Comparison of ENCODE assay signal across 9 mouse cellular contexts in the genomic region with DNA sequence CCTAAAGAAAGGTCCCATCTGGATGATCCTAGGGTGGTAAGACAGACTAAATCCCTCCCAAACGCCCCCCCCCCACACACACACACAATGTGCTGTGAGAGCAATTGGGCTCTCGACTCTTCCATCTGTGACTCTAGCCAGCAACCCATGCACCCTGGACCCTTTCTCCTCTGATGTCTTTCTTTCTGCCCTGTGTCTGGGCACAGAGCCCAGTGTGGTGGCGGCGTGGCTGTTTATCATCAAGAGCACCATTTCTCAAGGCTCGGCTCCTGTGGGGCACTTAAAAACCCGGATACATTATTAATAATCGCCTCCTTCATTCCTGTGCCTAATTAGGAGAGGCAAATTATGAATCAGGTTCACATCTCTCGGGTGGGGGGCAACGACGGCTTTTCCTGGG. TPM values are rescaled to one million over a fixed set of nuclear protein-coding genes. Genes with fewer than 3 reads are reported as not detected.
DNase-seq lines count a peak whose midpoint lies in the region; ATAC-seq lines count a peak whose summit lies in the region.
"Had no signal": no experiment of that assay in that cellular context is flagged by ENCODE, and none has a peak within 500 bp of the region (broad histone marks: within the 10 kb centered on the region; RNA-seq: fewer than 3 reads in every experiment).

No protein-coding gene starts in this region.

- WGBS in forebrain, embryonic 10.5 days, result 80% methylated on average over 10 of the region's 10 CpGs
- 60% methylated on average over 10 of the region's 10 CpGs for WGBS in forebrain, embryonic 11.5 days
- WGBS in midbrain, embryonic 13.5 days, result 53% methylated on average over 10 of the region's 10 CpGs
- WGBS in midbrain, embryonic 10.5 days, result 87% methylated on average over 10 of the region's 10 CpGs
- 20% methylated on average over 10 of the region's 10 CpGs for WGBS in hindbrain, embryonic 16.5 days
- 30% methylated on average over 10 of the region's 10 CpGs for WGBS in neural tube, embryonic 15.5 days

- H3K4me3 ChIP-seq in forebrain, embryonic 10.5 days, result no peak overlapping the region
- H3K4me3 ChIP-seq in forebrain, embryonic 11.5 days (ENCODE audit: low read depth, low read length), result no peak overlapping the region
- no peak overlapping the region for H3K4me3 ChIP-seq in midbrain, embryonic 13.5 days (replicated peaks)
- no peak overlapping the region for H3K4me3 ChIP-seq in midbrain, embryonic 10.5 days
- no peak overlapping the region for H3K4me3 ChIP-seq in hindbrain, embryonic 16.5 days (ENCODE audit: low read length)
- no peak overlapping the region for H3K4me3 ChIP-seq in neural tube, embryonic 15.5 days (replicated peaks)
- H3K4me3 ChIP-seq: embryonic facial prominence, embryonic 15.5 days had no signal

- H3K36me3 ChIP-seq in forebrain, embryonic 10.5 days (replicated peaks), result no peaks in the 10 kb centered on the region
- no peaks in the 10 kb centered on the region for H3K36me3 ChIP-seq in forebrain, embryonic 11.5 days (ENCODE audit: control insufficient read depth, insufficient read depth, low read length)
- H3K36me3 ChIP-seq in midbrain, embryonic 13.5 days, result no peaks in the 10 kb centered on the region
- peaks cover 10% of the 10 kb centered on the region; the same call in 1 of the 2 replicates for H3K36me3 ChIP-seq in midbrain, embryonic 10.5 days
- no peaks in the 10 kb centered on the region for H3K36me3 ChIP-seq in hindbrain, embryonic 16.5 days (ENCODE audit: control insufficient read depth, insufficient read depth, low read length)
- no peaks in the 10 kb centered on the region for H3K36me3 ChIP-seq in neural tube, embryonic 15.5 days
- H3K36me3 ChIP-seq: embryonic facial prominence, embryonic 15.5 days had no signal

- 0 out of 2 replicates have a peak overlapping the region, but pooled peaks have one; percentile 1 for H3K27ac ChIP-seq in forebrain, embryonic 10.5 days
- no peak overlapping the region for H3K27ac ChIP-seq in forebrain, embryonic 11.5 days (ENCODE audit: low read depth, low read length)
- H3K27ac ChIP-seq in midbrain, embryonic 13.5 days, result peak overlapping the region; percentile 2
- H3K27ac ChIP-seq in midbrain, embryonic 10.5 days (replicated peaks), result no peak overlapping the region
- H3K27ac ChIP-seq in hindbrain, embryonic 16.5 days (ENCODE audit: low read depth, low read length), result no peak overlapping the region
- H3K27ac ChIP-seq in neural tube, embryonic 15.5 days (replicated peaks), result peak overlapping the region; percentile 58
- H3K27ac ChIP-seq: embryonic facial prominence, embryonic 15.5 days had no signal

- H3K4me2 ChIP-seq in forebrain, embryonic 11.5 days (ENCODE audit: low read depth, low read length, severe bottlenecking), result no peak overlapping the region
- H3K4me2 ChIP-seq in midbrain, embryonic 13.5 days (replicated peaks), result no peak overlapping the region
- no peak overlapping the region for H3K4me2 ChIP-seq in hindbrain, embryonic 16.5 days (ENCODE audit: low read length)
- H3K4me2 ChIP-seq in neural tube, embryonic 15.5 days, result no peak overlapping the region
- H3K4me2 ChIP-seq: embryonic facial prominence, embryonic 15.5 days had no signal

- H3K9ac ChIP-seq in forebrain, embryonic 11.5 days (ENCODE audit: low read length), result no peak overlapping the region
- H3K9ac ChIP-seq in midbrain, embryonic 13.5 days (replicated peaks), result no peak overlapping the region
- no peak overlapping the region for H3K9ac ChIP-seq in hindbrain, embryonic 16.5 days (ENCODE audit: low read depth, low read length)
- H3K9ac ChIP-seq in neural tube, embryonic 15.5 days (replicated peaks), result no peak overlapping the region
- H3K9ac ChIP-seq: embryonic facial prominence, embryonic 15.5 days had no signal

- peaks cover 12% of the 10 kb centered on the region; the same call in 1 of the 2 replicates for H3K4me1 ChIP-seq in forebrain, embryonic 10.5 days
- no peaks in the 10 kb centered on the region; the same call in 1 of the 2 replicates for H3K4me1 ChIP-seq in forebrain, embryonic 11.5 days (replicated peaks; ENCODE audit: control insufficient read depth, insufficient read depth, low read length)
- peaks cover 26% of the 10 kb centered on the region for H3K4me1 ChIP-seq in midbrain, embryonic 13.5 days (replicated peaks)
- peaks cover 5% of the 10 kb centered on the region; the same call in 1 of the 2 replicates for H3K4me1 ChIP-seq in midbrain, embryonic 10.5 days
- H3K4me1 ChIP-seq in hindbrain, embryonic 16.5 days (ENCODE audit: control insufficient read depth, insufficient read depth, low read depth, low read length), result peaks cover 12% of the 10 kb centered on the region
- H3K4me1 ChIP-seq in neural tube, embryonic 15.5 days, result peaks cover 19% of the 10 kb centered on the region

- ATAC-seq in forebrain, embryonic 11.5 days (replicated peaks; ENCODE audit: low FRiP score), result no peak
- ATAC-seq in midbrain, embryonic 13.5 days, result peak; percentile 63
- peak; percentile 77 for ATAC-seq in hindbrain, embryonic 16.5 days
- peak; percentile 71 for ATAC-seq in neural tube, embryonic 15.5 days (ENCODE audit: low FRiP score)
- ATAC-seq in megakaryocyte-erythroid progenitor cell, adult 5-6 weeks (replicated peaks; ENCODE audit: low FRiP score, low TSS enrichment, poor library complexity, severe bottlenecking), result no peak

- H3K27me3 ChIP-seq in forebrain, embryonic 10.5 days (ENCODE audit: poor library complexity, severe bottlenecking), result no peaks in the 10 kb centered on the region
- H3K27me3 ChIP-seq in forebrain, embryonic 11.5 days (ENCODE audit: control insufficient read depth, insufficient read depth, low read length), result no peaks in the 10 kb centered on the region
- no peaks in the 10 kb centered on the region for H3K27me3 ChIP-seq in midbrain, embryonic 13.5 days
- no peaks in the 10 kb centered on the region for H3K27me3 ChIP-seq in midbrain, embryonic 10.5 days (ENCODE audit: low read depth, poor library complexity, severe bottlenecking)
- H3K27me3 ChIP-seq in hindbrain, embryonic 16.5 days (replicated peaks; ENCODE audit: control insufficient read depth, insufficient read depth, low read length), result no peaks in the 10 kb centered on the region
- H3K27me3 ChIP-seq in neural tube, embryonic 15.5 days (replicated peaks), result no peaks in the 10 kb centered on the region
- H3K27me3 ChIP-seq: embryonic facial prominence, embryonic 15.5 days had no signal

- DNase-seq in forebrain, embryonic 10.5 days (ENCODE audit: extremely low spot score, low spot score), result no peak
- DNase-seq in forebrain, embryonic 11.5 days (ENCODE audit: low spot score), result no peak
- no peak for DNase-seq in midbrain, embryonic 10.5 days (ENCODE audit: low spot score)
- no peak for DNase-seq in spleen, postnatal 10 days (ENCODE audit: low spot score in 2 of 2)

- H3K9me3 ChIP-seq in forebrain, embryonic 10.5 days, result no peaks in the 10 kb centered on the region
- H3K9me3 ChIP-seq in forebrain, embryonic 11.5 days (ENCODE audit: control insufficient read depth, low read length), result no peaks in the 10 kb centered on the region
- no peaks in the 10 kb centered on the region for H3K9me3 ChIP-seq in midbrain, embryonic 13.5 days
- no peaks in the 10 kb centered on the region for H3K9me3 ChIP-seq in midbrain, embryonic 10.5 days (replicated peaks)
- no peaks in the 10 kb centered on the region for H3K9me3 ChIP-seq in hindbrain, embryonic 16.5 days (ENCODE audit: control insufficient read depth, low read length)
- H3K9me3 ChIP-seq in neural tube, embryonic 15.5 days (replicated peaks), result no peaks in the 10 kb centered on the region
- H3K9me3 ChIP-seq: embryonic facial prominence, embryonic 15.5 days had no signal

RNA-seq across cellular contexts. Expression of a gene that starts 27.7 kb away (rescaled TPM):
- polyA plus RNA-seq in forebrain, embryonic 10.5 days (2016; fragmentation: Nextera tagmentation; extraction: Ambion mirVana), result not detected in 2 replicates
- 0.31 and 0.95 TPM in 2 replicates for polyA plus RNA-seq in forebrain, embryonic 11.5 days (2014; fragmentation: Nextera tagmentation; extraction: Ambion mirVana)
- polyA plus RNA-seq in midbrain, embryonic 13.5 days (2015; fragmentation: Nextera tagmentation; extraction: Ambion mirVana), result 1.6 and 2.1 TPM in 2 replicates
- polyA plus RNA-seq in midbrain, embryonic 10.5 days (2016; fragmentation: Nextera tagmentation; extraction: Ambion mirVana), result 1.5 and 1.8 TPM in 2 replicates
- polyA plus RNA-seq in hindbrain, embryonic 16.5 days (2015; fragmentation: Nextera tagmentation; extraction: Ambion mirVana), result 0.59 and 0.70 TPM in 2 replicates
- 2.0 and 3.2 TPM in 2 replicates for polyA plus RNA-seq in neural tube, embryonic 15.5 days (2015; fragmentation: Nextera tagmentation; extraction: Ambion mirVana)
- total RNA-seq in megakaryocyte-erythroid progenitor cell, adult 5-6 weeks (2014; fragmentation: Nextera tagmentation), result not detected in 2 replicates
- total RNA-seq in megakaryocyte-erythroid progenitor cell, adult 5-6 weeks (2017), result not detected in 2 replicates

Comparison
In these comparisons a context has a peak if more than half of its experiments do, and no peak if none do; other contexts are left out.
1. H3K27ac ChIP-seq: peak in forebrain, embryonic 10.5 days (single experiment), midbrain, embryonic 13.5 days (single experiment) and neural tube, embryonic 15.5 days (single experiment); none in forebrain, embryonic 11.5 days (single experiment), midbrain, embryonic 10.5 days (single experiment) and hindbrain, embryonic 16.5 days (single experiment).
2. ATAC-seq: peak in midbrain, embryonic 13.5 days (single experiment), hindbrain, embryonic 16.5 days (single experiment) and neural tube, embryonic 15.5 days (single experiment); none in forebrain, embryonic 11.5 days (single experiment) and megakaryocyte-erythroid progenitor cell, adult 5-6 weeks (single experiment).